Mouse (Mus musculus) cerebellum, adult 2 months (tissue): ENCODE results near the gene Bglap3.

Source experiments
- CTCF ChIP-seq: fragments of 200-500 bp; IDR thresholded peaks from 2 replicates; pipeline ENCODE4 v1.5.1; 2011; ENCODE audit warnings: low read depth, mild to moderate bottlenecking, control low read depth, low read length, moderate library complexity, borderline replicate concordance; ENCODE audit not compliant: insufficient read depth
- POLR2A ChIP-seq: fragments of 200-500 bp; IDR thresholded peaks from 2 replicates; pipeline ENCODE4 v1.6.1; 2011; ENCODE audit warnings: low read length, control low read depth, borderline replicate concordance; ENCODE audit not compliant: insufficient read depth

GRCm38 (mm10) chr3:88420771-88421170 lies 48.2 kb upstream of the Bglap3 start:
- no peak for TF ChIP-seq CTCF
- no peak for TF ChIP-seq POLR2A
